Mouse (Mus musculus): ENCODE data around the gene Kdf1. TPM values are rescaled to one million over a fixed set of nuclear protein-coding genes. Genes with fewer than 3 reads are reported as not detected.
A peak's percentile ranks its signal among the peaks of the same experiment; 100 is the strongest.

Gene Kdf1
- polyA plus RNA-seq, 1 experiment = 22.2 TPM

DNA sequence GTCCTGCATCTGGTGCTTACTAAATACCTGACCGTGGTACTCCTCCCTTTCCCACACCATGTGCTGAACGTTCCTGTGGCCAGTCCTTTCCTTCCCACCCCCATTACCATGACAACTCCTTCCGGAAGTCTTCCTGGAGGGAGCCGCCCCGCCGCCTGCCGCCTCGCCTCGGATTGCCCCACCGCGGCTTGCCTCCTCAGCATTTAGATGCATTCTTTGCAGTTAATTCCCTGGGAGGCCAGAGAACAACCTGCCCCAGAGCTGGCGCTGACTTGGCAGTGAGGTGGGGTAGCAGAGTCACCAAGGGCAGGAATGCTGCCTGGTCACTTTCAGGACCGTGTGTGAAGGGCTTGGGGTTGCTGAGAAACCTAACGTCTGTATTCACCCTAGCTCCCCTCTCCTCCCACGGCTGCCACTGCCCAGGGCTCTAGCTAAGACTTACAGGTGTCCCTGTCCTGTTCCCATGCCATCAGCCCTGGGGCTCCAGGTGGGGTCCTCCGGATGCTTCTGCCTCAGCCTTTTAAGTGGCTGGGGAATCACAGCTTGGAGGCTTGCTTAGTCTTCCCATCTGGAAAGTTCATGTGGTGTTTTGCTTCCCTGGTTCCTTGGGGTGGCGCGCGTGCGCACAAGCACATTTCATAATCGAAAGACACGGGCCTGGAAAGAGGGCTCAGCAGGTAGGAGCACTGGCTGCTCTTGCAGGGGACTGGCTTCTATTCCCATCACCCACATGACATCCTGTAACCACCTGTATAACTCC lies 34.3 kb upstream of the Kdf1 start:
- TF ChIP-seq CTCF (IDR thresholded peaks at IDR 0.05; ENCODE audit: insufficient read depth, low read length) = no peak
- WGBS = 15% methylated on average over 22 of the region's 22 CpGs
- Histone ChIP-seq H3K4me3 (replicated peaks; ENCODE audit: extremely low read depth, low read depth, low read length) (peak overlapping the region; percentile 12), H3K4me1 (ENCODE audit: control insufficient read depth, insufficient read depth, low read length) (peaks cover 7% of the 10 kb centered on the region)
- DNase-seq = peak; percentile 55

DNA sequence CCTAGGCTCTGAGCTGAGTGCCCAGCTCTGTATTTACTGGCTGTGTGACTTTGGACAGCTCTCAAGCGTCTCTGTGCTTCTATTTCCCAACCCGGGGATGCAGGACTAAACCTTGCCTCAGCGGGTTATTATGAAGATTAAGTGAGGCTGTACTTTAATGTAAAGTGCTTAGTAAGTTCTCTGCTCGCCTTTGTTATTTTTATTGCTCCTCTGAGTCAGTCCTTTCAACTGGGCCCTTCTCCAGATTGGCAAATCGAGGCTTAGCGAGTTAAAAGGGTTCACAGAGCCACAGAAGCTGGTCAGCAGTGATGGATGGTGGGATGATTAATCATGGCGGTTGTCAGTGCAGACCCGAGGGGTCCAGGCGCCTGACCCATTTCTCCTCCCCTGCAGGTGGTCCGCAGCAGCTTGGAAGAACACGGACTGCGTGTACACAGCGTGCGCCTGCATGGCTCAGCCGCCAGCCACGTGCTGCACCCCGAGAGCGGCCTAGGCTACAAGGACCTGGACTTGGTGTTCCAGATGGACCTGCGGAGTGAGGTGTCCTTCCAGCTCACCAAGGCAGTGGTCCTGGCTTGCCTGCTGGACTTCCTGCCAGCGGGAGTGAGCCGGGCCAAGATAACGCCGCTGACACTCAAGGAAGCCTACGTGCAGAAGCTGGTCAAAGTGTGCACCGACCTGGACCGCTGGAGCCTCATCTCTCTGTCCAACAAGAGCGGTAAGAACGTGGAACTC lies 32.9 kb upstream of the Kdf1 start:
- H3K4me1 ChIP-seq (ENCODE audit: control insufficient read depth, insufficient read depth, low read length) = peaks cover 9% of the 10 kb centered on the region
- H3K4me3 ChIP-seq (replicated peaks; ENCODE audit: extremely low read depth, low read depth, low read length) = no peak overlapping the region
- WGBS = 82% methylated on average over 28 of the region's 28 CpGs
- TF ChIP-seq CTCF (IDR thresholded peaks at IDR 0.05; ENCODE audit: insufficient read depth, low read length) = no peak
- no peak for TF ChIP-seq POLR2A (IDR thresholded peaks at IDR 0.05; ENCODE audit: borderline replicate concordance, extremely low read depth, low read depth, low read length)
- DNase-seq = no peak

DNA sequence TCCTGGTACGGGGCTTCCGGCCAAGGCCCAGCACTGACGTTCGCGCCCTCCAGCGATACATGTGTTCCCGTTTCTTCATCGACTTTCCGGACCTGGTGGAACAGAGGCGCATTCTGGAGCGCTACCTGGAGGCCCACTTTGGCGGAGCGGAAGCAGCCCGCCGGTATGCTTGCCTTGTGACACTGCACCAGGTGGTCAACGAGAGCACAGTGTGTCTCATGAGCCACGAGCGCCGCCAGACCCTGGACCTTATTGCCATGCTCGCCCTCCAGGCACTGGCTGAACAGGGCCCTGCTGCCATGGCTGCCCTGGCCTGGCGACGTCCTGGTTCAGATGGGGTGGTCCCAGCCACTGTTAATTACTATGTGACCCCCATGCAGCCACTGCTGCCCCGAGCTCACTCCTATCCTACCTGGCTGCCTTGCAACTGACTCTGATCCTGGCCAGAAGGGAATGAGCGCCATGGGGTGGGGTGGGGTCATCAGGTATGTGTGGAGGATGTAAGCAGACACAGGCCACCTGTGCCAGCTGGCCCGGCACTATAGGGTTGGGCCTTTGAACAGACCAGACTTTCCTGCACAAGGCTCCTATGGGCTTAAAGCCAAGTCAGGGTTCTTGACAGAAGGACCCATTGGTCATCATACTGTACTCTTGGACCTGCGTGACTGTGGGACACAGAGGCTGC lies 31.9 kb upstream of the Kdf1 start:
- TF ChIP-seq CTCF (IDR thresholded peaks at IDR 0.05; ENCODE audit: insufficient read depth, low read length) = no peak
- TF ChIP-seq POLR2A (IDR thresholded peaks at IDR 0.05; ENCODE audit: borderline replicate concordance, extremely low read depth, low read depth, low read length) = no peak
- WGBS = 90% methylated on average over 26 of the region's 26 CpGs

DNA sequence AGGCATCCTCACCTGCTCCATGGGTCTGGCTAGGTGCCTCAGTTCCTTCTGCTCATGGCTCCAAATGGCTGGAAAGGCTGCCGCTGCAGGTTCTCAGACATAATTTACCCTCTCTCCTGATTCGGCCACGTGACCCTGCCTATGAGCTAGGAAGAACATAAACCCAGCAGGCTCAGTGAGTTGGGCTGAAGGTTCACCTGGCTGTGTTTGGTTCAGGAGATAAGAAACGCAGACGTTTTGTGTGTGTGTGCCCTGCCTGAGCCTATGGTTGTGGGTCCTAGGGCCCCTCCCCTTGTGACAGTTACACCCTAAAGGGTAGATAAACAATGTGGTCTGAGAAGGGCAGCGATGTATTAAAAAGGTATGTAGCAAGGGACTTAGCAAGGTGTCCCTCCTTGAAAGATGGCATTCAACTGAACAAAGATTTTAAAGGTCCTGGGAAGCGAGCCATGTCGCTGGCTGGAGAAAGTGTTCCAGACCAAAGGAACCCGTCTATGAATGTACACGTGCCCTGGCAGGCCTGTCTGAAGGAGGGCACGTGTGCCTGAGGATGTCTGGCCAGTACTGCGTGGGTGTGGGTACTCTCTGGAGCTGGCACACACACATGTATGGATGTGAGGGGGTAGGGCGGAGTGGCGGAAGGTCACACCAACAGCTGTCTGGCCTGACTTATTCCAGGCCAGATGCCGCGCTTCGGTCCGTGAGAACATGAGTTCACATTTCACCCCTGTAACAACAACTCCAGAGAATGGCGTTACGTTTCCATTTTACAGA lies 30.0 kb upstream of the Kdf1 start:
- no peak for DNase-seq
- H3K4me3 ChIP-seq (replicated peaks; ENCODE audit: extremely low read depth, low read depth, low read length) = no peak overlapping the region
- TF ChIP-seq POLR2A (IDR thresholded peaks at IDR 0.05; ENCODE audit: borderline replicate concordance, extremely low read depth, low read depth, low read length) (no peak), CTCF (IDR thresholded peaks at IDR 0.05; ENCODE audit: insufficient read depth, low read length) (no peak)
- WGBS = 76% methylated on average over 20 of the region's 20 CpGs
- peaks cover 9% of the 10 kb centered on the region for H3K4me1 ChIP-seq (ENCODE audit: control insufficient read depth, insufficient read depth, low read length)

More for the DNA sequence above, 31.9 kb upstream of the Kdf1 start:
- no peak overlapping the region for H3K4me3 ChIP-seq (replicated peaks; ENCODE audit: extremely low read depth, low read depth, low read length)
- peaks cover 9% of the 10 kb centered on the region for H3K4me1 ChIP-seq (ENCODE audit: control insufficient read depth, insufficient read depth, low read length)
- DNase-seq = no peak

DNA sequence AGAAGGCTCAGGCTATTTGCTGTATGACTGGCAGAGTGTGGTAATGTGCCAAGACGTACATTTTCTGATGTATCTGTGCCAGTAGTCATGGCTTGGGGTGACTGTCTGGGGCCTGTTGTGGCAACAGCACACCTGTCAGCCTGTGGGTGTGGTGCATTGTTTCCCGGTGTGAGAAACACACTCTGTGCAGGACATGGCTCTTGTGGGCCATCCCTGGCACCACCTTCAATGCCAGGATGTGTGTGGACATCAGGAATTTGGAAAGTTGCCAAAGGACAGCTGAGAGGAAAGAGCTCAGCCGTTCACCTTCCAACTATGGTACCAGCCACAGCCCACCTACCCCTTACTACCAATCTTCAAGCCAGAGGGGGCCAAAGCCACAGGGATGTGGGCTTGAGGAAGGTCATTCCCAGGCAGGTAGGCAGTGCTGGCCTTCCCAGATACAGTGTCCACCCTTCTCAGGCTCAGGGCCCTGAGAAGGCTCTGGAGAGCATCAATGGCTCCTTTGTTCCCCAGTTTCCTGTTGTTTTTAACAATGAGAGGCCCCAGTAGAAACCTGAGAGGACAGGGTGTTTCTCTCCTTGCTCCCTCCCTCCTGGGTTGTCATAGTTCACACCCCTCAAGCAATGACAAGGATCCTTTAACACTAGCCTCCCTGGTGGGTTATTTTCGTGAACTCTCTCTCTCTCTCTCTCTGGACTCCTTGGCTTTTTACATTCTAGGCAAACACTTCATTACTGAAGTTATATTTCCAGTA lies 29.1 kb upstream of the Kdf1 start:
- Histone ChIP-seq H3K4me1 (ENCODE audit: control insufficient read depth, insufficient read depth, low read length) (peaks cover 3% of the 10 kb centered on the region; the same call in 1 of the 2 replicates), H3K4me3 (replicated peaks; ENCODE audit: extremely low read depth, low read depth, low read length) (no peak overlapping the region)
- DNase-seq = no peak
- TF ChIP-seq POLR2A (IDR thresholded peaks at IDR 0.05; ENCODE audit: borderline replicate concordance, extremely low read depth, low read depth, low read length) (no peak), CTCF (IDR thresholded peaks at IDR 0.05; ENCODE audit: insufficient read depth, low read length) (no peak)
- 50% methylated on average over 4 of the region's 4 CpGs for WGBS

DNA sequence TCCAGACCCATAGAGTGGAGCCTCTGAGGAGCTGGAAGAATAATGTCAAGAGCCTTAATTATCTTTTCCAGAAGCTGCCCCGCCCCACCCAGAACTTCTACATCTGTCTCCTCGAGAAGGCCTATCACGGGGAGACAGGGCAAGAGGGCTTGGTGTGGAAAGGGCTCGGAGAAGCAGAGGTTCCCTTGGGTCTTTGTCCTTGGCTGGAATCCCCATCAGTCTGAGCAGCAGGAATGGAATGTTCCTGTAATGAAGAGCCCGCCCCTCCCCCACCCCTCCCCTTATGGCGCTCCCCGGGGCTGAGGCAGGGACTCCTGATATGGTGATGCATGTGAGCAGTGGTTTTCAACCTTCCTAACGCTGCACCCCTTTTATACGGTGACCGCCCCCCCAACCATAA lies 27.0 kb upstream of the Kdf1 start:
- 39% methylated on average over 10 of the region's 10 CpGs for WGBS
- Histone ChIP-seq H3K4me1 (ENCODE audit: control insufficient read depth, insufficient read depth, low read length) (peaks cover 3% of the 10 kb centered on the region; the same call in 1 of the 2 replicates), H3K4me3 (replicated peaks; ENCODE audit: extremely low read depth, low read depth, low read length) (no peak overlapping the region)
- TF ChIP-seq CTCF (IDR thresholded peaks at IDR 0.05; ENCODE audit: insufficient read depth, low read length) (no peak), POLR2A (IDR thresholded peaks at IDR 0.05; ENCODE audit: borderline replicate concordance, extremely low read depth, low read depth, low read length) (no peak)
- no peak for DNase-seq

DNA sequence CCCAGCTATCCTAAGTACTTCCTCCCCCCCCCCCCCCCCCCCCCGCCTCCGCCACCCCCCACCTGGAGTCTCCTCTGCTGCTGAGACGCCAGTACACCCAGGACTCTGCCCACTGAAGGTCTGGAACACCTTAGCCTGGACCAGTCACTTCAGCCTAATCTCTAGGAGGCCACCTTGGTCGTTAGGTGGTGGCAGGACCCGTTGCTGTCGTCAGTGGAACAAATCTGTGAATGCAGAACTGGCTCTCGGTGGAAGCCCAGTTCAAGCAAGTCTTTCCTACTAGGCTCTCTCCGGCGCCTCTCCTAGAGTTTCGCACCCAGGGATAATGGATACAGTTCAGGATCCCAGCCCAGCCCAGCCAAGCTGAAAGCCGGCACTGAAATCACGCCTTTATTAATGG lies 24.9 kb upstream of the Kdf1 start:
- no peak for DNase-seq
- Histone ChIP-seq H3K4me3 (replicated peaks; ENCODE audit: extremely low read depth, low read depth, low read length) (peak overlapping the region; percentile 27), H3K4me1 (ENCODE audit: control insufficient read depth, insufficient read depth, low read length) (peaks cover 5% of the 10 kb centered on the region; the same call in 1 of the 2 replicates)
- WGBS = 8% methylated on average over 10 of the region's 12 CpGs
- no peak for TF ChIP-seq CTCF (IDR thresholded peaks at IDR 0.05; ENCODE audit: insufficient read depth, low read length)

DNA sequence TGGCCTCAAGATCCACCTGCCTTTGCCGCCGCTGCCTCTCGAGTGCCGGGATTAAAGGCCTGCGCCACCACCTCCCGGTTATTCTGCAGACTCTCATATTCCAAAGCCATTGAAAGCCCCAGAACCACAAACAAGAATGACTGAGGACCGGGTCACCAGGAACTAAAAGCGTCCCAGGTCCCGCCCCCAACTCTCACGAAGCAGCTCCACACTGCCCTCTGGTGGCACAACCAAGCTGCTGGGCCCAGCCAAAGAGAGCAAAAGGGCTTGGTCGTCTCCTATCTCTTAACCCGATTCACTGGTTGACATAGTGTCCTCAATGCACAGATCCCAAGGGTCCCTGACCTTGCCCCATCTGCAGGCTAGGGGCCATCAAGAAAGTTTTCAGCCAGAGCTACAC lies 24.3 kb upstream of the Kdf1 start:
- 1% methylated on average over 12 of the region's 12 CpGs for WGBS
- peak; percentile 77 for TF ChIP-seq CTCF (IDR thresholded peaks at IDR 0.05; ENCODE audit: insufficient read depth, low read length)
- TF ChIP-seq POLR2A (IDR thresholded peaks at IDR 0.05; ENCODE audit: borderline replicate concordance, extremely low read depth, low read depth, low read length) = no peak
- peak; percentile 92 for DNase-seq
- Histone ChIP-seq H3K4me1 (ENCODE audit: control insufficient read depth, insufficient read depth, low read length) (peaks cover 5% of the 10 kb centered on the region; the same call in 1 of the 2 replicates), H3K4me3 (replicated peaks; ENCODE audit: extremely low read depth, low read depth, low read length) (peak overlapping the region; percentile 41)

All from lung, adult 2 months (tissue).